Mouse (Mus musculus): ENCODE measurements around the gene Stpg3.

GRCm38 (mm10) chr2:25246183-25247072, 32.0 kb upstream of the Stpg3 start, which contains the start of gene AL732309.1:
- no peak for TF ChIP-seq ZC3H11A (IDR thresholded peaks at IDR 0.05; ENCODE audit: low read depth, low read length)
- no peak for TF ChIP-seq POLR2A (IDR thresholded peaks at IDR 0.05; ENCODE audit: low read depth, low read length)
